Mouse (Mus musculus) adrenal gland, postnatal 10 days (tissue): ENCODE data around the gene Gtf2a2. TPM values are rescaled to one million over a fixed set of nuclear protein-coding genes. Genes with fewer than 3 reads are reported as not detected.

Experiments used
- DNase-seq: peaks from one replicate; pipeline ENCODE4 v3.0.0; 2021; ENCODE audit warnings: mixed read lengths
- total RNA-seq, 2 experiments: library from RNA; stranded (reverse); gene quantifications; 2 replicates each; pipeline ENCODE4 v1.2.3; 2021

Gtf2a2 gene
- total RNA-seq, 2 experiments from 2014 or later, result 75.6 to 78.4 TPM

DNA sequence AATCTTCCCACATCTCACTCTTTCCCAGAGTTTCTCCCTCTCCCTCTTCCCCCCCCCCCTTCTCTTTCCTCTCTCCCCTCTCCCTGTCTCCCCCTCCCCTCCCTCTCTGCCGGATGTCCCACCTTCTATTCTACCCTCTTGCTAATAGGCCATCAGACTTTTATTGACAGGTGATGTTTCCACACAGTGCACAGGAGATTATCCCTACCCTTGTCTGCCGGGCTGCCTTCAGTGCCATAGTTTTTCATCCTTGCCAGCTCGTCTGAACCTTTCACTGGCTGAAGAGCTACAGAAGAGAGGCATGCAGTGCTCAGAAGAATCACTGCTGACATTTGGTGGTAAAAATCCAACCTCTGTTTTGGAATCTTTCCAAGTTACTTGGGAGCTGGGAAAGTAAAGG, 41.1 kb downstream of the Gtf2a2 start:
- DNase-seq, result no peak

DNA sequence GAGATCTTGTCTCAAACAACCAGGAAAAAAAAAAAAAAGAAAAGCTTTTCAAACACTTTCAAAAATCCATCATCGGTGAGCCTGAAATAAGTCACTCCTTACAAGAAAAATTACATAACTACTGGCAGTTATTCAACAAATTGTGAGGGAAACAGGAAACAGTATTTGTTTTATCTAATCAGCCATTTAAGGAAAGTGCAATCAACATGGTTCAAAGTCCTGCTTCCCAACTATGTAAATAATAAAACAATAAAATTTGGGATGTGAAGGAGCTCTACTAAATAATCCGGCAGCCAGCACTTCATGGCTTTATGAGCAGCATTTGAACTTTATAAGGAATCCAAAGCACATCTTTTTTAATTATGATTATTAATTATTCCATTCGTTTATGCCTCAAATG, 49.7 kb downstream of the Gtf2a2 start:
- no peak for DNase-seq

DNA sequence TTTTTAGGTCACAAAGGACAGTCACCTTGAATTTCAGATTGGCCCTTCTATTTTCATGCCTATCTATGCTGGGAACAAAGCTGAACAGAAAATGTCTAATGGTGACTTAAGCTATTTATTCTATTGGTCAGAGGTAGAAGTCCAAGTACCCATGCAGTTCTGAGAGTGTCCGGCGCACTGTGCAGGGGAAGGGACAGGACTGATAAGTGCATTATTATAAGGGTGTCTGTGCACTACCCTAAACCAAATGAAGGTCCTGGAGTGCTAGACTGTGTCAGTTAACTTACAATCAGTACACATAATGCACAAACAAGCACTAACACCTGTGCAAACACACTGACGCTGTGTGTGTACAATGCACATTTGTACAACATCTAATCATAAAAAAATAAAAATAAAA, 55.1 kb downstream of the Gtf2a2 start:
- no peak for DNase-seq

DNA sequence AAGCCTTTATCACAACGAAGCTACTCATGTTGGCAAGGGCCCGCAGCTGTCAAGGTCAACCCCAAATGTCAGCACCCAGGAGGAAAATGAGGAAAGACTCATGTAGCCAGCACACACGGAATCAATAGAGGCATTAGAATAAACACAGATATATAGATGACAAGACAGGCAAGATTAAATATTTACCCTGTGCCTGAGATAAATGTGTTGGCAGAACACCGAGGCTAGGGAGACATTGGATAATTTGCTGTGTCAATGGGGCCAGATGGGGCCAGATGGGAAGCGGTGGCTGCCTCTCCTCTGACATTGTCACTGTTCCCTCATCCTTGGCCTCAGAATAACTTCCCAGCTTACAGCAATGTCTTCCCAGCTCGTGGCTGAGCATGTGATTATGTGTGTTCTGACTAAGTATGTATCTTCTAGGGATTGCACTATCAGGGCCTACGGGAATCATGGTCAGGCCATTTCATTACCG, 57.6 kb downstream of the Gtf2a2 start:
- peak; percentile 46 for DNase-seq

DNA sequence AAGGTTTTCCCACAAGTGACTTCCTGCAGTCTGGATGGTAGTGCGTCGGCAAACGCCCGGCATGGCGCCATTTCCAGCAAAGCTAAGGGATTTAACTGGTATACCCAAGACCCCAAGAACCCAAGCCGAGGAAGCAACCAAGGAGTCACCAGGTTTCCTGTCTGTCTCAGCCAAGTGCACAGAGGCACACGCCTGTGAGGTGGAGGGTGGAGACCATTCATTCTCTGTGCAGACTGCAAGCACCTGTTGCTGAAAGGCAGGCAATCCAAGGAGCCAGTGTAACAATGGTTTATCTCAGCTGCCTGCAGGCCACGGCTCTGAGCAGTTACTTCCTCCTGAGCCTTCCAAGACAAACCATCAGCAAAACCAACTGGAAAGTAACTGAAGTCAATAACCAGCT, 60.0 kb downstream of the Gtf2a2 start:
- DNase-seq, result no peak

Other genes starting within 250 kb of the Gtf2a2 start
- gene Bnip2, start 23.1 kb upstream of the Gtf2a2 start, total RNA-seq, result 100 to 1,000 TPM in 1 of 2 experiments, 10 to 100 TPM in 1; 96.8 to 108 TPM
- not detected for gene Gcnt3, start 25.5 kb downstream of the Gtf2a2 start, total RNA-seq
- 1 to 10 TPM; 3.2 to 3.7 TPM for gene Fam81a, start 130.0 kb downstream of the Gtf2a2 start, total RNA-seq
- gene Myo1e, start 194.8 kb downstream of the Gtf2a2 start, total RNA-seq, result 10 to 100 TPM; 17.9 to 19.5 TPM